Mouse (Mus musculus) liver, embryonic 14.5 days (tissue): ENCODE results near the gene Palmd. TPM values are rescaled to one million over a fixed set of nuclear protein-coding genes. Genes with fewer than 3 reads are reported as not detected.

Experiments used
- ATAC-seq: fragments of 200-750 bp; cut with Nextera tagmentation; 2 replicates; pipeline ENCODE4 v1.8.0; 2017; ENCODE audit warnings: moderate number of reproducible peaks, mild to moderate bottlenecking, moderate library complexity; ENCODE audit not compliant: insufficient read depth
- DNase-seq, 3 experiments: peaks; one replicate each; pipeline ENCODE4 v3.0.0-alpha.2; 2012 to 2013; ENCODE audit warnings: low read depth in 3 of 3, low spot score in 3 of 3
- H3K27ac ChIP-seq: fragments of 300-500 bp; sonication (generic); 2 replicates; pipeline ENCODE4 v1.5.1; 2014; ENCODE audit warnings: moderate library complexity, mild to moderate bottlenecking, control low read depth, inconsistent platforms
- H3K27me3 ChIP-seq: fragments of 300-500 bp; sonication (generic); 2 replicates; pipeline ENCODE4 v1.6.1; 2014; ENCODE audit warnings: mild to moderate bottlenecking, low read length, moderate library complexity; ENCODE audit not compliant: control insufficient read depth, insufficient read depth
- H3K36me3 ChIP-seq: fragments of 300-500 bp; sonication (generic); replicated peaks from 2 replicates; pipeline ENCODE4 v1.6.1; 2014; ENCODE audit warnings: low read depth; ENCODE audit not compliant: control insufficient read depth, insufficient read depth
- H3K4me1 ChIP-seq, 2 experiments: fragments of 200-500 bp in 1 of 2; fragments of 300-500 bp in 1 of 2; sonication (generic) in 1 of 2; replicated peaks; 2 replicates each; pipeline ENCODE4 v1.6.1; 2012 to 2014; ENCODE audit warnings: antibody characterized with exemption in 1 of 2, inconsistent platforms in 1 of 2, low read length in 1 of 2; ENCODE audit not compliant: control insufficient read depth in 2 of 2, insufficient read depth in 2 of 2
- H3K4me2 ChIP-seq: fragments of 300-500 bp; sonication (generic); 2 replicates; pipeline ENCODE4 v1.6.1; 2014; ENCODE audit warnings: low read depth, mild to moderate bottlenecking, control low read depth, moderate library complexity
- H3K4me3 ChIP-seq, 2 experiments: fragments of 200-500 bp in 1 of 2; fragments of 300-500 bp in 1 of 2; sonication (generic) in 1 of 2; 2 replicates each; pipeline ENCODE4 v1.5.1; 2012 to 2014; ENCODE audit warnings: low read depth in 2 of 2, low read length in 2 of 2, mild to moderate bottlenecking in 2 of 2, control low read depth in 1 of 2, inconsistent platforms in 1 of 2, moderate library complexity in 1 of 2; ENCODE audit not compliant: insufficient read depth in 1 of 2
- H3K9ac ChIP-seq: fragments of 300-500 bp; sonication (generic); replicated peaks from 2 replicates; pipeline ENCODE4 v1.6.1; 2014; ENCODE audit warnings: mild to moderate bottlenecking, control low read depth, moderate library complexity
- H3K9me3 ChIP-seq: fragments of 300-500 bp; sonication (generic); 2 replicates; pipeline ENCODE4 v1.6.1; 2016; ENCODE audit warnings: low read length, mixed read lengths; ENCODE audit not compliant: control insufficient read depth
- CTCF ChIP-seq: IDR thresholded peaks from 2 replicates; pipeline ENCODE4 v1.5.1; 2016; ENCODE audit warnings: antibody characterized with exemption, low read depth, control low read depth
- EP300 ChIP-seq: IDR thresholded peaks from 2 replicates; pipeline ENCODE4 v1.6.1; 2016; ENCODE audit warnings: antibody characterized with exemption, low read depth
- WGBS: fragments of 180-500 bp; shearing (Covaris S2); extraction: QIAGEN DNeasy Blood & Tissue Kit; methylation state at CpG from one replicate; pipeline ENCODE4 v1.1.7; 2014; ENCODE audit not compliant: insufficient replicate concordance; 5-methylcytosine and 5-hydroxymethylcytosine counted together
- polyA plus RNA-seq, 2 experiments: library from polyadenylated mRNA; depleted of rRNA in 1 of 2; stranded (reverse) in 1 of 2; unstranded in 1 of 2; fragments of >200 nt; fragmentation: Nextera tagmentation in 1 of 2; extraction: Ambion mirVana in 1 of 2; gene quantifications; 2 replicates each; pipeline versions ENCODE4 v1.2.1 to v1.2.3; 2012 to 2014

The Palmd gene
- polyA plus RNA-seq, 2 experiments = 1.3 to 2.2 TPM

DNA sequence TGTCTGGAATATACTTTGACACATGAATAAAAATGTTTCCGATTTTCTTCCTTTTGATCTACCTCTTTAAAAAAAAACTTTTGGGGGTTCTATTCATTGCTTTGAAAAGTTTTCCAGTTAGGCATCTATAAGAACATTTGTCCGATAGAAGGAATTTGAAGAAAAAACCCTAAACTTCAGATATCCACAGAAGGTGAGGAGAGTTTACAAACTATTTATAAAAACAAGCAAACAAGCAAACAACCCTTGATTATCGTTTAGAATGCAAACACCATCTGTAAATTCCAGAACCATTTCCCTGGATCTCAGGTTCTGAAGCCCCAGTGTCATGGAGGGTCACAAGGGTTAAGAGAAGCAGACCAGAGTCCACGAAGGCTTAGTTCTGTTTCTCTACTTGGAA lies 820 bp downstream of the Palmd start, which contains the start of gene 4930455H04Rik:
Gene 4930455H04Rik (plus strand): TSS at position 301 of the 400 bp plus-strand sequence.
- Histone ChIP-seq H3K36me3 (no peaks in the 10 kb centered on the region), H3K9me3 (no peaks in the 10 kb centered on the region), H3K9ac (0 out of 2 replicates have a peak within 1 kb of the TSS, but pooled peaks have one; percentile 9), H3K4me1 (no peaks in the 10 kb centered on the region), H3K4me2 (peak within 1 kb of the TSS; percentile 44), H3K4me3 (peak within 1 kb of the TSS; percentile 26 to 35), H3K27ac (no peak within 1 kb of the TSS), H3K27me3 (no peaks in the 10 kb centered on the region)
- no peak for ATAC-seq
- WGBS = 47% methylated on average over 4 of the region's 4 CpGs
- DNase-seq = no peak
- no peak for TF ChIP-seq EP300
- no peak for TF ChIP-seq CTCF

GRCm38 (mm10) chr3:116967436-116967835 lies 1.4 kb downstream of the Palmd start:
- Histone ChIP-seq H3K27me3 (no peaks in the 10 kb centered on the region), H3K4me3 (no peak overlapping the region), H3K27ac (no peak overlapping the region), H3K9me3 (no peaks in the 10 kb centered on the region), H3K4me2 (peak overlapping the region; percentile 28), H3K9ac (no peak overlapping the region), H3K36me3 (no peaks in the 10 kb centered on the region), H3K4me1 (no peaks in the 10 kb centered on the region)
- no peak for DNase-seq
- 60% methylated on average over 6 of the region's 6 CpGs for WGBS
- no peak for ATAC-seq
- TF ChIP-seq EP300 (no peak), CTCF (no peak)

DNA sequence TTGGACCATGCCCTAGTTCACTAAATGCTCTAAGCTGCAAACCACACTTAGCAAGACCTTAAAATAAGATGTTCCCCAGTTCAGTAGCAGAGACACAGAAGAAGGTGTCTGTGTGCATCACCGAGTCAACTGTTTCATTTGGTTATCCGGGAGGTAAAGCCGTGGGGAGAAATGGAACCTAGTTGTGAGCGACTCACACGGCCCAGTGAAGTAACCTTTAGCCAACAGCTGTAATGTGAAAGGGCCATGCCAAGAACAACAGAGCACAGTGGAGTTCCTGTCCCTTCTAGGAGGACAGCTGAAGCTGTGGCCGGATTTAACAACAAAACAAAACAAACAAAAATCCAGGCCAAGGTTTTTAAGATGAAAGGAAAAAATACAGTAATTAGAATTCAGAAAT lies 2.0 kb downstream of the Palmd start:
- Histone ChIP-seq H3K9me3 (no peaks in the 10 kb centered on the region), H3K4me1 (no peaks in the 10 kb centered on the region), H3K27me3 (no peaks in the 10 kb centered on the region), H3K4me3 (no peak overlapping the region), H3K9ac (no peak overlapping the region), H3K36me3 (no peaks in the 10 kb centered on the region), H3K27ac (no peak overlapping the region), H3K4me2 (peak overlapping the region; percentile 30)
- ATAC-seq = no peak
- no peak for TF ChIP-seq CTCF
- no peak for TF ChIP-seq EP300
- WGBS = 63% methylated on average over 6 of the region's 6 CpGs
- no peak for DNase-seq

GRCm38 (mm10) chr3:116966225-116966624 lies 2.6 kb downstream of the Palmd start:
- H3K4me2 ChIP-seq = no peak overlapping the region
- H3K9ac ChIP-seq = no peak overlapping the region
- ATAC-seq (no peak; the same call in 1 of the 2 replicates), DNase-seq (peak in 1 of 3 experiments; percentile 7)
- H3K36me3 ChIP-seq = no peaks in the 10 kb centered on the region
- no peak overlapping the region for H3K4me3 ChIP-seq
- no peaks in the 10 kb centered on the region for H3K4me1 ChIP-seq
- TF ChIP-seq CTCF (peak; percentile 41), EP300 (no peak)
- H3K9me3 ChIP-seq = no peaks in the 10 kb centered on the region
- H3K27ac ChIP-seq = no peak overlapping the region
- 15% methylated on average over 4 of the region's 4 CpGs for WGBS
- no peaks in the 10 kb centered on the region for H3K27me3 ChIP-seq

- 81% methylated on average over 9 of the region's 9 CpGs for WGBS
- ATAC-seq (no peak), DNase-seq (no peak)
- Histone ChIP-seq H3K4me1 (no peaks in the 10 kb centered on the region), H3K36me3 (no peaks in the 10 kb centered on the region), H3K27ac (no peak overlapping the region), H3K4me3 (no peak overlapping the region), H3K9me3 (no peaks in the 10 kb centered on the region), H3K9ac (no peak overlapping the region), H3K4me2 (no peak overlapping the region), H3K27me3 (no peaks in the 10 kb centered on the region)
- no peak for TF ChIP-seq EP300
- no peak for TF ChIP-seq CTCF
Measured at GRCm38 (mm10) chr3:116964426-116964825, 4.4 kb downstream of the Palmd start.
